Mouse (Mus musculus) hindbrain, embryonic 16.5 days (tissue): ENCODE measurements around the gene Celf2. TPM values are rescaled to one million over a fixed set of nuclear protein-coding genes. Genes with fewer than 3 reads are reported as not detected.

Experiments
- ATAC-seq: fragments of 200-750 bp; cut with Nextera tagmentation; 2 replicates; pipeline ENCODE4 v1.8.0; 2017; ENCODE audit warnings: moderate TSS enrichment, moderate library complexity
- H3K27ac ChIP-seq: fragments of 300-500 bp; sonication (generic); 2 replicates; pipeline ENCODE4 v1.5.1; 2014; ENCODE audit warnings: low read depth, mild to moderate bottlenecking, control low read depth, low read length, moderate library complexity
- H3K27me3 ChIP-seq: fragments of 300-500 bp; sonication (generic); replicated peaks from 2 replicates; pipeline ENCODE4 v1.6.1; 2014; ENCODE audit warnings: low read length; ENCODE audit not compliant: control insufficient read depth, insufficient read depth
- H3K36me3 ChIP-seq: fragments of 300-500 bp; sonication (generic); 2 replicates; pipeline ENCODE4 v1.6.1; 2014; ENCODE audit warnings: mild to moderate bottlenecking, low read length, moderate library complexity, mixed read lengths; ENCODE audit not compliant: control insufficient read depth, insufficient read depth
- H3K4me1 ChIP-seq: fragments of 300-500 bp; sonication (generic); 2 replicates; pipeline ENCODE4 v1.6.1; 2014; ENCODE audit warnings: low read depth, low read length; ENCODE audit not compliant: control insufficient read depth, insufficient read depth
- H3K4me2 ChIP-seq: fragments of 300-500 bp; sonication (generic); 2 replicates; pipeline ENCODE4 v1.6.1; 2014; ENCODE audit warnings: mild to moderate bottlenecking, low read length, control low read depth, moderate library complexity
- H3K4me3 ChIP-seq: fragments of 300-500 bp; sonication (generic); 2 replicates; pipeline ENCODE4 v1.5.1; 2014; ENCODE audit warnings: mild to moderate bottlenecking, low read length, control low read depth, moderate library complexity
- H3K9ac ChIP-seq: fragments of 300-500 bp; sonication (generic); 2 replicates; pipeline ENCODE4 v1.6.1; 2014; ENCODE audit warnings: low read depth, mild to moderate bottlenecking, control low read depth, low read length, moderate library complexity
- H3K9me3 ChIP-seq: fragments of 300-500 bp; sonication (generic); 2 replicates; pipeline ENCODE4 v1.6.1; 2014; ENCODE audit warnings: mild to moderate bottlenecking, low read length, moderate library complexity; ENCODE audit not compliant: control insufficient read depth
- WGBS: fragments of 180-500 bp; shearing (Covaris S2); extraction: QIAGEN DNeasy Blood & Tissue Kit; methylation state at CpG from one replicate; pipeline ENCODE4 v1.1.7; 2014; 5-methylcytosine and 5-hydroxymethylcytosine counted together
- polyA plus RNA-seq: library from polyadenylated mRNA; unstranded; fragments of >200 nt; fragmentation: Nextera tagmentation; extraction: Ambion mirVana; gene quantifications from 2 replicates; pipeline ENCODE4 v1.2.1, GENCODE M21; 2015

Gene Celf2
- polyA plus RNA-seq, 1 experiment from 2014 or later, result 130 TPM

- H3K27me3 ChIP-seq, result no peaks in the 10 kb centered on the region
- no peak overlapping the region for H3K27ac ChIP-seq
- 84% methylated on average over 4 of the region's 4 CpGs for WGBS
- no peak for ATAC-seq
- H3K36me3 ChIP-seq, result no peaks in the 10 kb centered on the region
- H3K9me3 ChIP-seq, result no peaks in the 10 kb centered on the region
- H3K4me3 ChIP-seq, result no peak overlapping the region
- no peak overlapping the region for H3K9ac ChIP-seq
- H3K4me2 ChIP-seq, result no peak overlapping the region
- H3K4me1 ChIP-seq, result no peaks in the 10 kb centered on the region
These were observed 249.2 kb downstream of the Celf2 start for GRCm38 (mm10) chr2:7260186-7260585.

- no peaks in the 10 kb centered on the region for H3K4me1 ChIP-seq
- H3K9ac ChIP-seq, result no peak overlapping the region
- H3K27ac ChIP-seq, result no peak overlapping the region
- H3K36me3 ChIP-seq, result no peaks in the 10 kb centered on the region
- H3K9me3 ChIP-seq, result no peaks in the 10 kb centered on the region
- H3K4me2 ChIP-seq, result no peak overlapping the region
- H3K4me3 ChIP-seq, result no peak overlapping the region
- no peaks in the 10 kb centered on the region for H3K27me3 ChIP-seq
- no peak for ATAC-seq
- 75% methylated on average over 4 of the region's 4 CpGs for WGBS
These were observed 249.7 kb downstream of the Celf2 start for GRCm38 (mm10) chr2:7259616-7260015.

GRCm38 (mm10) chr2:7256023-7256422 lies 253.3 kb downstream of the Celf2 start:
- WGBS, result 97% methylated on average over 1 of the region's 1 CpGs
- Histone ChIP-seq H3K9ac (no peak overlapping the region), H3K4me2 (no peak overlapping the region), H3K36me3 (no peaks in the 10 kb centered on the region), H3K4me3 (no peak overlapping the region), H3K4me1 (no peaks in the 10 kb centered on the region), H3K9me3 (no peaks in the 10 kb centered on the region), H3K27ac (no peak overlapping the region), H3K27me3 (no peaks in the 10 kb centered on the region)
- no peak for ATAC-seq

- 80% methylated on average over 3 of the region's 3 CpGs for WGBS
- Histone ChIP-seq H3K27me3 (no peaks in the 10 kb centered on the region), H3K4me1 (no peaks in the 10 kb centered on the region), H3K9me3 (no peaks in the 10 kb centered on the region), H3K27ac (no peak overlapping the region), H3K36me3 (no peaks in the 10 kb centered on the region), H3K9ac (no peak overlapping the region), H3K4me2 (no peak overlapping the region), H3K4me3 (no peak overlapping the region)
- ATAC-seq, result no peak
These were observed 254.0 kb downstream of the Celf2 start for GRCm38 (mm10) chr2:7255386-7255785.

GRCm38 (mm10) chr2:7250314-7250713 lies 259.0 kb downstream of the Celf2 start:
- no peaks in the 10 kb centered on the region for H3K4me1 ChIP-seq
- H3K9me3 ChIP-seq, result no peaks in the 10 kb centered on the region
- 70% methylated on average over 2 of the region's 2 CpGs for WGBS
- ATAC-seq, result no peak
- H3K27me3 ChIP-seq, result no peaks in the 10 kb centered on the region
- no peak overlapping the region for H3K9ac ChIP-seq
- no peaks in the 10 kb centered on the region for H3K36me3 ChIP-seq
- no peak overlapping the region for H3K4me2 ChIP-seq
- no peak overlapping the region for H3K4me3 ChIP-seq
- no peak overlapping the region for H3K27ac ChIP-seq

GRCm38 (mm10) chr2:7249002-7249401 lies 260.4 kb downstream of the Celf2 start:
- H3K27ac ChIP-seq, result no peak overlapping the region
- H3K27me3 ChIP-seq, result no peaks in the 10 kb centered on the region
- no peak overlapping the region for H3K9ac ChIP-seq
- no peaks in the 10 kb centered on the region for H3K36me3 ChIP-seq
- no peaks in the 10 kb centered on the region for H3K9me3 ChIP-seq
- ATAC-seq, result no peak
- no peak overlapping the region for H3K4me2 ChIP-seq
- no peaks in the 10 kb centered on the region for H3K4me1 ChIP-seq
- no peak overlapping the region for H3K4me3 ChIP-seq

GRCm38 (mm10) chr2:7245958-7246774 lies 263.2 kb downstream of the Celf2 start:
- H3K9me3 ChIP-seq, result no peaks in the 10 kb centered on the region
- no peak for ATAC-seq

GRCm38 (mm10) chr2:7242139-7242538 lies 267.2 kb downstream of the Celf2 start:
- Histone ChIP-seq H3K4me2 (no peak overlapping the region), H3K4me3 (no peak overlapping the region), H3K27ac (no peak overlapping the region), H3K27me3 (no peaks in the 10 kb centered on the region), H3K9me3 (no peaks in the 10 kb centered on the region), H3K9ac (no peak overlapping the region), H3K4me1 (no peaks in the 10 kb centered on the region; the same call in none of the 2 replicates), H3K36me3 (no peaks in the 10 kb centered on the region)
- ATAC-seq, result no peak
- 78% methylated on average over 1 of the region's 1 CpGs for WGBS

More at GRCm38 (mm10) chr2:7245958-7246774, 263.2 kb downstream of the Celf2 start:
- Histone ChIP-seq H3K4me1 (no peaks in the 10 kb centered on the region; the same call in none of the 2 replicates), H3K27me3 (no peaks in the 10 kb centered on the region), H3K27ac (no peak overlapping the region), H3K36me3 (no peaks in the 10 kb centered on the region), H3K4me2 (no peak overlapping the region), H3K4me3 (no peak overlapping the region), H3K9ac (no peak overlapping the region)
- WGBS, result 70% methylated on average over 4 of the region's 4 CpGs

GRCm38 (mm10) chr2:7241523-7241941 lies 267.8 kb downstream of the Celf2 start:
- no peak overlapping the region for H3K9ac ChIP-seq
- 37% methylated on average over 4 of the region's 4 CpGs for WGBS
- no peak for ATAC-seq
- no peaks in the 10 kb centered on the region for H3K9me3 ChIP-seq
- no peaks in the 10 kb centered on the region; the same call in none of the 2 replicates for H3K4me1 ChIP-seq
- H3K36me3 ChIP-seq, result no peaks in the 10 kb centered on the region
- no peaks in the 10 kb centered on the region for H3K27me3 ChIP-seq
- no peak overlapping the region for H3K4me2 ChIP-seq
- no peak overlapping the region for H3K4me3 ChIP-seq
- H3K27ac ChIP-seq, result no peak overlapping the region
